Mouse (Mus musculus): ENCODE results near the gene Slc15a5. TPM values are rescaled to one million over a fixed set of nuclear protein-coding genes. Genes with fewer than 3 reads are reported as not detected.

Slc15a5 gene
- polyA plus RNA-seq, 2 experiments from 2014 or later = not detected

GRCm38 (mm10) chr6:137957630-137958029 lies 122.1 kb downstream of the Slc15a5 start:
- ATAC-seq = no peak

GRCm38 (mm10) chr6:137956783-137957429 lies 122.8 kb downstream of the Slc15a5 start:
- no peak for ATAC-seq

GRCm38 (mm10) chr6:137946520-137946919 lies 133.2 kb downstream of the Slc15a5 start:
- ATAC-seq = no peak

- no peak for ATAC-seq
These were observed 139.1 kb downstream of the Slc15a5 start for GRCm38 (mm10) chr6:137940374-137941218.

GRCm38 (mm10) chr6:137937541-137937940 lies 142.2 kb downstream of the Slc15a5 start:
- no peak for ATAC-seq

- ATAC-seq = no peak
These were observed 143.4 kb downstream of the Slc15a5 start for GRCm38 (mm10) chr6:137936268-137936667.

GRCm38 (mm10) chr6:137935857-137936256 lies 143.9 kb downstream of the Slc15a5 start:
- no peak for ATAC-seq

- ATAC-seq = no peak
These were observed 144.4 kb downstream of the Slc15a5 start for GRCm38 (mm10) chr6:137935341-137935740.

GRCm38 (mm10) chr6:137934545-137935298 lies 145.0 kb downstream of the Slc15a5 start:
- ATAC-seq = no peak

Other genes starting within 250 kb of the Slc15a5 start
- under 1 TPM in 1 of 2 experiments, not detected in 1; 0.75 TPM for gene Mgst1, start 60.4 kb upstream of the Slc15a5 start, polyA plus RNA-seq (2017; shearing (Covaris generic))

Data from CD4-positive, CD25-positive, alpha-beta regulatory T cell, adult 4 months (primary cell).